Mouse (Mus musculus) liver, embryonic 16.5 days (tissue): ENCODE measurements around the gene Hcn4. TPM values are rescaled to one million over a fixed set of nuclear protein-coding genes. Genes with fewer than 3 reads are reported as not detected.

ENCODE experiments used
- ATAC-seq: fragments of 200-750 bp; cut with Nextera tagmentation; 2 replicates; pipeline ENCODE4 v1.8.0; 2017; ENCODE audit warnings: low read depth, mild to moderate bottlenecking, moderate number of reproducible peaks, moderate library complexity
- H3K27ac ChIP-seq: fragments of 300-500 bp; sonication (generic); 2 replicates; pipeline ENCODE4 v1.5.1; 2014; ENCODE audit warnings: mild to moderate bottlenecking, low read length
- H3K27me3 ChIP-seq: fragments of 300-500 bp; sonication (generic); 2 replicates; pipeline ENCODE4 v1.6.1; 2014; ENCODE audit warnings: low read depth, low read length, mixed read lengths; ENCODE audit not compliant: control insufficient read depth, insufficient read depth
- H3K36me3 ChIP-seq: fragments of 300-500 bp; sonication (generic); 2 replicates; pipeline ENCODE4 v1.6.1; 2014; ENCODE audit warnings: mild to moderate bottlenecking; ENCODE audit not compliant: control insufficient read depth, insufficient read depth
- H3K4me1 ChIP-seq: fragments of 300-500 bp; sonication (generic); 2 replicates; pipeline ENCODE4 v1.6.1; 2014; ENCODE audit warnings: low read depth, low read length, mixed read lengths; ENCODE audit not compliant: control insufficient read depth
- H3K4me2 ChIP-seq: fragments of 300-500 bp; sonication (generic); 2 replicates; pipeline ENCODE4 v1.6.1; 2014; ENCODE audit warnings: low read depth, low read length, mixed read lengths
- H3K4me3 ChIP-seq: fragments of 300-500 bp; sonication (generic); 2 replicates; pipeline ENCODE4 v1.5.1; 2014; ENCODE audit warnings: low read depth, mild to moderate bottlenecking, low read length
- H3K9ac ChIP-seq: fragments of 300-500 bp; sonication (generic); 2 replicates; pipeline ENCODE4 v1.6.1; 2014; ENCODE audit warnings: low read depth, low read length
- H3K9me3 ChIP-seq: fragments of 300-500 bp; sonication (generic); replicated peaks from 2 replicates; pipeline ENCODE4 v1.6.1; 2016; ENCODE audit warnings: low read length; ENCODE audit not compliant: control insufficient read depth
- WGBS: fragments of 180-500 bp; shearing (Covaris S2); extraction: QIAGEN DNeasy Blood & Tissue Kit; methylation state at CpG from one replicate; pipeline ENCODE4 v1.1.7; 2014; ENCODE audit not compliant: insufficient replicate concordance; 5-methylcytosine and 5-hydroxymethylcytosine counted together
- polyA plus RNA-seq: library from polyadenylated mRNA; unstranded; fragments of >200 nt; fragmentation: Nextera tagmentation; extraction: Ambion mirVana; gene quantifications from 2 replicates; pipeline ENCODE4 v1.2.1, GENCODE M21; 2015

Hcn4 gene
- polyA plus RNA-seq, 1 experiment from 2014 or later: not detected

GRCm38 (mm10) chr9:58871141-58871540 is 47.9 kb downstream of the Hcn4 start:
- H3K9me3 ChIP-seq: no peaks in the 10 kb centered on the region
- 47% methylated on average over 10 of the region's 10 CpGs for WGBS
- no peaks in the 10 kb centered on the region for H3K4me1 ChIP-seq
- H3K4me3 ChIP-seq: no peak overlapping the region
- no peaks in the 10 kb centered on the region for H3K36me3 ChIP-seq
- ATAC-seq: no peak
- no peak overlapping the region for H3K27ac ChIP-seq
- H3K4me2 ChIP-seq: no peak overlapping the region
- no peak overlapping the region for H3K9ac ChIP-seq
- no peaks in the 10 kb centered on the region for H3K27me3 ChIP-seq

GRCm38 (mm10) chr9:58873541-58874324 is 50.5 kb downstream of the Hcn4 start:
- H3K27me3 ChIP-seq: no peaks in the 10 kb centered on the region
- no peak for ATAC-seq
- no peak overlapping the region for H3K27ac ChIP-seq
- H3K9ac ChIP-seq: no peak overlapping the region
- H3K9me3 ChIP-seq: no peaks in the 10 kb centered on the region
- H3K4me3 ChIP-seq: no peak overlapping the region
- no peak overlapping the region for H3K4me2 ChIP-seq
- WGBS: 28% methylated on average over 10 of the region's 10 CpGs
- H3K36me3 ChIP-seq: no peaks in the 10 kb centered on the region
- no peaks in the 10 kb centered on the region for H3K4me1 ChIP-seq

GRCm38 (mm10) chr9:58874354-58874753 is 51.1 kb downstream of the Hcn4 start:
- H3K36me3 ChIP-seq: no peaks in the 10 kb centered on the region
- H3K9ac ChIP-seq: no peak overlapping the region
- H3K27ac ChIP-seq: no peak overlapping the region
- no peak overlapping the region for H3K4me2 ChIP-seq
- no peak for ATAC-seq
- WGBS: 65% methylated on average over 4 of the region's 4 CpGs
- no peaks in the 10 kb centered on the region for H3K9me3 ChIP-seq
- no peaks in the 10 kb centered on the region for H3K27me3 ChIP-seq
- no peak overlapping the region for H3K4me3 ChIP-seq
- H3K4me1 ChIP-seq: no peaks in the 10 kb centered on the region

GRCm38 (mm10) chr9:58875439-58875838 is 52.2 kb downstream of the Hcn4 start:
- Histone ChIP-seq H3K9ac (no peak overlapping the region), H3K9me3 (no peaks in the 10 kb centered on the region), H3K4me3 (no peak overlapping the region), H3K4me1 (no peaks in the 10 kb centered on the region), H3K27ac (no peak overlapping the region), H3K36me3 (no peaks in the 10 kb centered on the region), H3K4me2 (no peak overlapping the region), H3K27me3 (no peaks in the 10 kb centered on the region)
- 69% methylated on average over 6 of the region's 6 CpGs for WGBS
- no peak for ATAC-seq

GRCm38 (mm10) chr9:58876946-58877625 is 53.9 kb downstream of the Hcn4 start:
- Histone ChIP-seq H3K4me2 (no peak overlapping the region), H3K4me1 (no peaks in the 10 kb centered on the region), H3K9me3 (no peaks in the 10 kb centered on the region), H3K4me3 (no peak overlapping the region), H3K9ac (no peak overlapping the region), H3K27ac (no peak overlapping the region), H3K36me3 (no peaks in the 10 kb centered on the region), H3K27me3 (no peaks in the 10 kb centered on the region)
- 64% methylated on average over 6 of the region's 6 CpGs for WGBS
- ATAC-seq: no peak

GRCm38 (mm10) chr9:58879836-58880235 is 56.6 kb downstream of the Hcn4 start:
- Histone ChIP-seq H3K4me3 (no peak overlapping the region), H3K9me3 (no peaks in the 10 kb centered on the region), H3K9ac (no peak overlapping the region), H3K27me3 (no peaks in the 10 kb centered on the region), H3K27ac (no peak overlapping the region), H3K36me3 (no peaks in the 10 kb centered on the region), H3K4me1 (no peaks in the 10 kb centered on the region), H3K4me2 (no peak overlapping the region)
- ATAC-seq: no peak
- WGBS: 69% methylated on average over 1 of the region's 1 CpGs

GRCm38 (mm10) chr9:58882686-58883085 is 59.5 kb downstream of the Hcn4 start:
- no peak overlapping the region for H3K9ac ChIP-seq
- no peaks in the 10 kb centered on the region for H3K4me1 ChIP-seq
- H3K27ac ChIP-seq: no peak overlapping the region
- WGBS: 44% methylated on average over 1 of the region's 1 CpGs
- no peaks in the 10 kb centered on the region for H3K36me3 ChIP-seq
- H3K9me3 ChIP-seq: no peaks in the 10 kb centered on the region
- no peak overlapping the region for H3K4me3 ChIP-seq
- H3K27me3 ChIP-seq: no peaks in the 10 kb centered on the region
- no peak overlapping the region for H3K4me2 ChIP-seq
- no peak for ATAC-seq

- H3K27me3 ChIP-seq: no peaks in the 10 kb centered on the region
- 73% methylated on average over 12 of the region's 12 CpGs for WGBS
- no peaks in the 10 kb centered on the region for H3K9me3 ChIP-seq
- no peak overlapping the region for H3K4me2 ChIP-seq
- ATAC-seq: no peak
- H3K36me3 ChIP-seq: no peaks in the 10 kb centered on the region
- H3K9ac ChIP-seq: no peak overlapping the region
- no peaks in the 10 kb centered on the region for H3K4me1 ChIP-seq
- no peak overlapping the region for H3K4me3 ChIP-seq
- no peak overlapping the region for H3K27ac ChIP-seq
Measured at GRCm38 (mm10) chr9:58889782-58890448, 66.7 kb downstream of the Hcn4 start.

GRCm38 (mm10) chr9:58890893-58891292 is 67.7 kb downstream of the Hcn4 start:
- WGBS: 64% methylated on average over 8 of the region's 8 CpGs
- Histone ChIP-seq H3K4me2 (no peak overlapping the region), H3K4me1 (no peaks in the 10 kb centered on the region), H3K9ac (no peak overlapping the region), H3K36me3 (no peaks in the 10 kb centered on the region), H3K9me3 (no peaks in the 10 kb centered on the region), H3K27me3 (no peaks in the 10 kb centered on the region), H3K4me3 (no peak overlapping the region), H3K27ac (no peak overlapping the region)
- ATAC-seq: no peak
